Mouse (Mus musculus): ENCODE measurements at regions not wholly inside any gene's neighbourhood (a gene's known extent, or its start where the extent isn't known, plus 50 kb on each side); places are given as distances from the start of the nearest gene placed in this dataset.

DNA sequence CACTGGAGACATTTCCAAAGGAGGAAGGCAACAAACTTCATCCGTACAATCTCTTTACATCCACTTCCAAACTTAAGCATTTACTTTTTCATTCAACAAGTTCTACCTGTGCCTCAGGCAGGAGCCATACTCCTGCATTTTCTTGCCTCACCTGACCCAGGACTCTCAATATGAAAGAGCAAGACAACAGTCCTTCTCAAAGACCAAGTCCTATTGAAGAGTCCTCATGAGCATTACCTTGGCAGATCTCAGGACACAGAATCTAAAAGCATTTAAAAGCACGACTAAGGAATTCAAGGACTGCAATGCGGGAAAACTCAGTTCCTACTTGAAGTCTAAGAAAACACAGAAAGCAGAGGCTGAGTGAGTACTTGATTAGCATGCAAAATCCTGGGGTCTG lies 286.5 kb downstream of the Kcnrg start:
- Histone ChIP-seq H3K4me3 (replicated peaks) (no peak overlapping the region), H3K9me3 (no peaks in the 10 kb centered on the region), H3K4me2 (replicated peaks) (no peak overlapping the region), H3K4me1 (replicated peaks) (no peaks in the 10 kb centered on the region), H3K27ac (no peak overlapping the region), H3K36me3 (no peaks in the 10 kb centered on the region), H3K27me3 (no peaks in the 10 kb centered on the region), H3K9ac (replicated peaks) (no peak overlapping the region)
- no peak for ATAC-seq
- WGBS = 74% methylated on average over 3 of the region's 3 CpGs

- Histone ChIP-seq H3K4me2 (replicated peaks) (no peak overlapping the region), H3K4me3 (replicated peaks) (no peak overlapping the region), H3K27ac (no peak overlapping the region), H3K9me3 (peaks cover 2% of the 10 kb centered on the region; the same call in 1 of the 2 replicates), H3K27me3 (no peaks in the 10 kb centered on the region), H3K9ac (replicated peaks) (no peak overlapping the region), H3K36me3 (no peaks in the 10 kb centered on the region), H3K4me1 (replicated peaks) (no peaks in the 10 kb centered on the region)
- no peak for ATAC-seq
- WGBS = 85% methylated on average over 5 of the region's 5 CpGs
Measured at GRCm38 (mm10) chr14:61896879-61897278, 289.6 kb downstream of the Kcnrg start.

- Histone ChIP-seq H3K4me2 (replicated peaks) (no peak overlapping the region), H3K27me3 (no peaks in the 10 kb centered on the region), H3K27ac (no peak overlapping the region), H3K9ac (replicated peaks) (no peak overlapping the region), H3K9me3 (peaks cover 4% of the 10 kb centered on the region; the same call in 1 of the 2 replicates), H3K4me3 (replicated peaks) (no peak overlapping the region), H3K4me1 (replicated peaks) (no peaks in the 10 kb centered on the region), H3K36me3 (no peaks in the 10 kb centered on the region)
- ATAC-seq = no peak
- WGBS = 89% methylated on average over 10 of the region's 10 CpGs
Measured at GRCm38 (mm10) chr14:61898664-61899063, 291.4 kb downstream of the Kcnrg start.

DNA sequence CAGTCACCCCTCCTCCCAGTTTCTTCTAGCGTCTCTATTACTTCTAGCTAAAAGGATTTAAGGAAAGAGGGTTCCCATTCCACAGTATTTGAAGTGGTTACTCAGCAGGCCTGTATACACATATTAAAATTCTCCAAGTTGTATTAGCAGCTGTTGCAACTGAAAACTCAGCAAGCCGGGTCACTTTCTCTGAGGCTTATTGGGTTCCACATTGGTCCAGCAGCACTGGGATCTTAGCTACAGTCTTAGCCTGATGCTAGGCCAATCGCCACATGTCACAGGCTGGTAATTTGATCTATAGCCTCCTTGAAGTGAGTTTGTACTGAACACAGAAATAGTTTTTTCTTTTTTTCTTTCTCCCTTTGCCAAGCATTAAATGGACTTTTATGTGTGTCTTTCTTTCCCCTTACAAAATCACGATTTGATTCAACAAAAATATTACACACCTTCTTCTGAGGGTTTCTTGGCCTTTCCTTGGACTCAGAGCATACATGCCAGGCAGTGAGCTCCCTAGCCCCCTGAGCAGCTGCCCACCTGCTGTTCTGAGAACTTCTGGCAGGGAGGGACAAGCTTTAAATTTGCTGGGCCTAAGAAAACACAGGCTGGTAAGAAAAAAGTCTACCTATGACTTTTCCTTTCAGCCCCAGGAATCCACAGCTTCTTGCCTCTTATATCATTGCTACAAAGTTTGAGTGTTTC lies 297.3 kb downstream of the Kcnrg start:
- Histone ChIP-seq H3K9ac (replicated peaks) (no peak overlapping the region), H3K36me3 (no peaks in the 10 kb centered on the region), H3K27ac (no peak overlapping the region), H3K4me3 (replicated peaks) (no peak overlapping the region), H3K27me3 (no peaks in the 10 kb centered on the region), H3K4me1 (replicated peaks) (no peaks in the 10 kb centered on the region), H3K4me2 (replicated peaks) (no peak overlapping the region), H3K9me3 (peaks cover 4% of the 10 kb centered on the region; the same call in 1 of the 2 replicates)
- WGBS = 73% methylated on average over 4 of the region's 4 CpGs
- no peak for ATAC-seq

DNA sequence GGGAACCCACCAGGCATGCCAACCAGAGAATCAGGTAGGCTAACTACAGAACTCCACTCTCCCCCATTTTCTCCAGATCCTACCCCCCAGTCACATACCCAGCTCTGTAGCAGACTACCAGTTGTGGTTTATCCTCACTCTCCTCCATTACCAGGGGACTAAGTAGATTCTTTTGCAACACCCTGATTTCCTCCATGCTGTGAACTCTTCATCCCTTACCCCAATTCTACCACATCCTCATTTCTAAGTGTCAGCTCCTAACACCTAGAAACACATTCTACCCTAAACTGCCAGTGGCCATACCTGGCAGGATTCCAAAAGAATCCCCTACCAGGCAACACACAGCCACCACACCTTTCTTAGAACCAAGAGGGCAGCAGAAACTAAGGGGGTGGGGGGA lies 310.9 kb downstream of the Kcnrg start:
- Histone ChIP-seq H3K36me3 (no peaks in the 10 kb centered on the region), H3K4me2 (replicated peaks) (no peak overlapping the region), H3K4me1 (replicated peaks) (no peaks in the 10 kb centered on the region), H3K27me3 (no peaks in the 10 kb centered on the region), H3K9ac (replicated peaks) (no peak overlapping the region), H3K4me3 (replicated peaks) (no peak overlapping the region), H3K27ac (no peak overlapping the region), H3K9me3 (no peaks in the 10 kb centered on the region)
- ATAC-seq = no peak

- ATAC-seq = no peak
Measured at GRCm38 (mm10) chr14:61931811-61932210, 324.6 kb downstream of the Kcnrg start.

GRCm38 (mm10) chr14:61941682-61942081 lies 334.4 kb downstream of the Kcnrg start:
- no peak overlapping the region for H3K27ac ChIP-seq
- H3K9me3 ChIP-seq = no peaks in the 10 kb centered on the region; the same call in 1 of the 2 replicates
- no peaks in the 10 kb centered on the region for H3K27me3 ChIP-seq
- H3K4me2 ChIP-seq (replicated peaks) = no peak overlapping the region
- 75% methylated on average over 7 of the region's 7 CpGs for WGBS
- no peak overlapping the region for H3K4me3 ChIP-seq (replicated peaks)
- no peak for ATAC-seq
- H3K36me3 ChIP-seq = no peaks in the 10 kb centered on the region
- H3K4me1 ChIP-seq (replicated peaks) = no peaks in the 10 kb centered on the region
- no peak overlapping the region for H3K9ac ChIP-seq (replicated peaks)

More at GRCm38 (mm10) chr14:61931811-61932210, 324.6 kb downstream of the Kcnrg start:
- no peak overlapping the region for H3K27ac ChIP-seq
- H3K4me1 ChIP-seq (replicated peaks) = no peaks in the 10 kb centered on the region
- H3K36me3 ChIP-seq = no peaks in the 10 kb centered on the region
- H3K9me3 ChIP-seq = no peaks in the 10 kb centered on the region; the same call in 1 of the 2 replicates
- WGBS = 88% methylated on average over 8 of the region's 8 CpGs
- no peaks in the 10 kb centered on the region for H3K27me3 ChIP-seq
- no peak overlapping the region for H3K4me3 ChIP-seq (replicated peaks)
- H3K4me2 ChIP-seq (replicated peaks) = no peak overlapping the region
- no peak overlapping the region for H3K9ac ChIP-seq (replicated peaks)

GRCm38 (mm10) chr14:61945659-61946058 lies 338.4 kb downstream of the Kcnrg start:
- H3K9ac ChIP-seq (replicated peaks) = no peak overlapping the region
- no peak overlapping the region for H3K27ac ChIP-seq
- no peak overlapping the region for H3K4me3 ChIP-seq (replicated peaks)
- H3K27me3 ChIP-seq = no peaks in the 10 kb centered on the region
- ATAC-seq = no peak
- H3K4me1 ChIP-seq (replicated peaks) = peaks cover 12% of the 10 kb centered on the region
- no peaks in the 10 kb centered on the region for H3K36me3 ChIP-seq
- WGBS = 32% methylated on average over 5 of the region's 5 CpGs
- no peak overlapping the region for H3K4me2 ChIP-seq (replicated peaks)
- H3K9me3 ChIP-seq = no peaks in the 10 kb centered on the region

DNA sequence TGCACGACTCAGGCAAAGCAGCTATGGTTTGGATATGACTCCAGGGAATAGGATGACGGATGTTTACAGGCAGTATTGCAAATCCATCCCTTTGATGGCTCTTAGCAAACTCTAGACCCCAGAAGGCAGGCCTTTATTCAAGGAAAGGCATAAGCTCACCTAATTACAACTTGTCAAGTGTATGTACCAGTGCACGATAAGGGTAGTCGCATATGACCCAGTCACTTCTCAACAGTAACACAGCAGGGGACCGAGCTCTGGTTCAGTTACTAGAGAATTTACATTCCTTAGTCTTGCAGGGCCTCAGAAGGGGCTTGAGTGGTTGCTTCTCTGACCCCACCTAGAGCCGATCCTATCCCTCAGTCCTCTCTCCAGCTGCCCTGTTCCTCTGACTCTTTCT lies 342.2 kb downstream of the Kcnrg start:
- Histone ChIP-seq H3K27ac (no peak overlapping the region), H3K4me1 (replicated peaks) (peaks cover 12% of the 10 kb centered on the region), H3K27me3 (no peaks in the 10 kb centered on the region), H3K9ac (replicated peaks) (no peak overlapping the region), H3K36me3 (no peaks in the 10 kb centered on the region), H3K4me3 (replicated peaks) (no peak overlapping the region), H3K9me3 (no peaks in the 10 kb centered on the region), H3K4me2 (replicated peaks) (no peak overlapping the region)
- 45% methylated on average over 6 of the region's 6 CpGs for WGBS
- no peak for ATAC-seq

GRCm38 (mm10) chr14:61950004-61950403 lies 342.4 kb upstream of the Rnaseh2b start:
- Histone ChIP-seq H3K36me3 (no peaks in the 10 kb centered on the region), H3K4me1 (replicated peaks) (peaks cover 12% of the 10 kb centered on the region), H3K9me3 (no peaks in the 10 kb centered on the region), H3K9ac (replicated peaks) (no peak overlapping the region), H3K27me3 (no peaks in the 10 kb centered on the region), H3K4me2 (replicated peaks) (no peak overlapping the region), H3K4me3 (replicated peaks) (no peak overlapping the region), H3K27ac (no peak overlapping the region)
- 67% methylated on average over 3 of the region's 3 CpGs for WGBS
- no peak for ATAC-seq

DNA sequence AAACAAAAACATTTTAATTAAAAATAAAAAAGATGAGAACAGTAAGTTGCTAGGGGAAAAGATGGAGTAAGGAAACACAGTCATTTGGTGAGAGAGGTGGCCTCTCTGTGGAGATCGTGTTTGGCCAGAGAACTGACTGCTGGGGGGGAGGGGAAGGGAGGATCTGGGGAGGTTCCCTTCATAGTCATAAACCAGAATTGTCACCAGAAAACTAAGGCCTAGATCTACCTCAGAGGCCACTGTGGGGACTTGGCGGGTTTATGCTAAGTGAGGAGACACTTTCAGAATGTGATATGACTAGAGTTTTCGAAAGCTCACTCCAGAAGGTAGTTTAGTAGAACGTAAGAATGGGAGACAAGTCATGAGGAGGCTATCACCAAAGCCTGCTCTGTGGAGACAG lies 339.4 kb upstream of the Rnaseh2b start:
- no peak overlapping the region for H3K4me3 ChIP-seq (replicated peaks)
- peaks cover 12% of the 10 kb centered on the region for H3K4me1 ChIP-seq (replicated peaks)
- H3K27ac ChIP-seq = no peak overlapping the region
- H3K4me2 ChIP-seq (replicated peaks) = no peak overlapping the region
- WGBS = 88% methylated on average over 4 of the region's 4 CpGs
- H3K36me3 ChIP-seq = no peaks in the 10 kb centered on the region
- H3K27me3 ChIP-seq = no peaks in the 10 kb centered on the region
- no peak overlapping the region for H3K9ac ChIP-seq (replicated peaks)
- no peak for ATAC-seq
- no peaks in the 10 kb centered on the region for H3K9me3 ChIP-seq

- no peaks in the 10 kb centered on the region for H3K27me3 ChIP-seq
- no peak overlapping the region for H3K4me2 ChIP-seq (replicated peaks)
- H3K9ac ChIP-seq (replicated peaks) = no peak overlapping the region
- no peak overlapping the region for H3K27ac ChIP-seq
- H3K9me3 ChIP-seq = no peaks in the 10 kb centered on the region
- no peaks in the 10 kb centered on the region for H3K36me3 ChIP-seq
- no peak overlapping the region for H3K4me3 ChIP-seq (replicated peaks)
- ATAC-seq = no peak
- no peaks in the 10 kb centered on the region for H3K4me1 ChIP-seq (replicated peaks)
Measured at GRCm38 (mm10) chr14:61955416-61955815, 337.0 kb upstream of the Rnaseh2b start.

All from midbrain, embryonic 13.5 days (tissue).